Mouse (Mus musculus) kidney, adult 2 months (tissue): ENCODE measurements around the gene Pde6c. TPM values are rescaled to one million over a fixed set of nuclear protein-coding genes. Genes with fewer than 3 reads are reported as not detected.

Experiments
- DNase-seq: peaks from one replicate; pipeline ENCODE4 v3.0.0; 2021
- H3K27ac ChIP-seq: fragments of 200-500 bp; 2 replicates; pipeline ENCODE4 v1.5.1; 2012; ENCODE audit warnings: low read depth, low read length, control low read depth, inconsistent platforms; ENCODE audit not compliant: insufficient read depth
- H3K27me3 ChIP-seq: fragments of 200-500 bp; replicated peaks from 2 replicates; pipeline ENCODE4 v1.6.1; 2012; ENCODE audit warnings: mild to moderate bottlenecking, moderate library complexity, low read length, inconsistent platforms; ENCODE audit not compliant: control insufficient read depth, insufficient read depth
- H3K36me3 ChIP-seq: fragments of 200-500 bp; 2 replicates; pipeline ENCODE4 v1.6.1; 2012; ENCODE audit warnings: mild to moderate bottlenecking, moderate library complexity, low read length, inconsistent platforms; ENCODE audit not compliant: control insufficient read depth, insufficient read depth
- H3K4me1 ChIP-seq: fragments of 200-500 bp; 2 replicates; pipeline ENCODE4 v1.6.1; 2011; ENCODE audit warnings: low read length; ENCODE audit not compliant: control insufficient read depth, insufficient read depth
- H3K4me3 ChIP-seq: fragments of 200-500 bp; 2 replicates; pipeline ENCODE4 v1.5.1; 2011; ENCODE audit warnings: mild to moderate bottlenecking, low read depth, low read length, control low read depth; ENCODE audit not compliant: insufficient read depth
- CTCF ChIP-seq: fragments of 200-500 bp; conservative IDR thresholded peaks from 2 replicates; pipeline ENCODE4 v1.5.1; 2011; ENCODE audit warnings: low read depth, mild to moderate bottlenecking, control low read depth, low read length, moderate library complexity, mixed read lengths; ENCODE audit not compliant: insufficient read depth, insufficient read length
- POLR2A ChIP-seq: fragments of 200-500 bp; IDR thresholded peaks from one replicate; pipeline ENCODE4 v1.6.1; 2011; ENCODE audit warnings: low read depth, low read length, control low read depth
- WGBS: fragments of 180-500 bp; shearing (Covaris S2); methylation state at CpG from one replicate; pipeline ENCODE4 v1.1.7; 2018; 5-methylcytosine and 5-hydroxymethylcytosine counted together
- polyA plus RNA-seq: library from polyadenylated mRNA; depleted of rRNA; stranded (reverse); fragments of >200 nt; gene quantifications from 2 replicates; pipeline ENCODE4 v1.2.3, GENCODE M21; 2012

Pde6c gene
- polyA plus RNA-seq, 1 experiment: not detected

DNA sequence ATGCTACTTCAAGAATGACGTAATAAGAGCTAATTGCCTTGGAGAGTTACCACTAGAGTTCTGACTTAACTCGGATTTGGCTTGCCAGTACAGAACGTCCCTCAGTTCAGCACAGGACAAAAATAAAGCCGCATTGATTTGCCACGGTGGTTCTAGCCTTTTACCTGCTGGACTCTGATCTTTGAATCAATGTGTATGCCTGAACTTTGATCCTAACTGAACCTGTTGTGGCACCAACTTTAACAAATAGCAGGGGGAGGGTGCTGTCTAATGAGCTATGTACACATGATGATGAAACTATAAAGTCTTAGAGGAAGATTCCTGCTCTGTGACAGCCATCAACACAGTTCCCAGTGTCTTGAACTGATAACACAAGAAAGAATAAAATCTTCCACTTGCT is 58.9 kb downstream of the Pde6c start:
- no peaks in the 10 kb centered on the region for H3K27me3 ChIP-seq
- peaks cover 4% of the 10 kb centered on the region; the same call in 1 of the 2 replicates for H3K4me1 ChIP-seq
- H3K4me3 ChIP-seq: no peak overlapping the region
- no peaks in the 10 kb centered on the region; the same call in 1 of the 2 replicates for H3K36me3 ChIP-seq
- no peak overlapping the region for H3K27ac ChIP-seq
- 63% methylated on average over 5 of the region's 5 CpGs for WGBS
- TF ChIP-seq CTCF (no peak), POLR2A (no peak)
- DNase-seq: peak; percentile 19

DNA sequence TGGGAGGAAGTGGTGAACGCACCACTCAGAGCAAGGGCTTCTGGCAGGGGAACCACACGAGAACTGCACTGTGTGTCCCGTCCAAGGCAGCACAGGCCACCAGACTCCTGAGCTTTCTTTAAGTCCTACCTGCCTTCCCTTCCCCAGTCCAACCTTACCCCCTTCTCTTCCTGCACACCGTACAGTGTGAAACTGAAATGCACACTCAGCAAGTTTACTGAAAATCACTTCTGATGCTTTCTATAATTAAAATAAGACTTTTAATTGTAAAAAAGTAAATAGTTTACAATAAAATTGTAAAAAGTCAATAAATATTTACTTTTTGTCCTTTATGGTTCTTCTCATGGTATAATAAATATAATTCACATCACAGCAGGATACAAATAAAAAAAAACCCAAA is 62.7 kb downstream of the Pde6c start:
- H3K27me3 ChIP-seq: no peaks in the 10 kb centered on the region
- no peak overlapping the region for H3K27ac ChIP-seq
- peaks cover 2% of the 10 kb centered on the region; the same call in 1 of the 2 replicates for H3K36me3 ChIP-seq
- TF ChIP-seq CTCF: no peak
- TF ChIP-seq POLR2A: no peak
- no peak for DNase-seq
- 97% methylated on average over 4 of the region's 4 CpGs for WGBS
- peaks cover 4% of the 10 kb centered on the region; the same call in 1 of the 2 replicates for H3K4me1 ChIP-seq
- H3K4me3 ChIP-seq: no peak overlapping the region

DNA sequence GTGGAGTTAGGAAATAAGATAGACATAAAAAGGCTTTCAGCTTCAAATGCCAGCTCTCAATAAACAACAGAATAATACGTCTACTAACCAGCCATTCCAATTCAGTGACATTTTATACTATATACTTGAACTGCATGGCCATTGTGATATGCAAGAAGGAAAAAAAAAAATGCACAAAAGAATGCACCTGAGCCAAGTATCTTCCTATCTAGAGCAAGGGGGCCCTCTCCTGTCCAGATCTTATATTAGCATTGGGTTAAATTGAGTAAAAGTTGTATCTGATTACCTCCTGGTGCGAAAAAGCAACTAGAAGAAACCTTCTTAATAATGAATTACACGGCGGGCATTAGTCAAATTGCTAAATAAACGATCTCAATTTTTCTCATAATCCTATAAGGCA is 66.2 kb downstream of the Pde6c start:
- H3K27me3 ChIP-seq: no peaks in the 10 kb centered on the region
- no peak overlapping the region for H3K4me3 ChIP-seq
- no peaks in the 10 kb centered on the region for H3K4me1 ChIP-seq
- H3K27ac ChIP-seq: no peak overlapping the region
- WGBS: 88% methylated on average over 5 of the region's 5 CpGs
- no peak for DNase-seq
- H3K36me3 ChIP-seq: peaks cover 4% of the 10 kb centered on the region
- TF ChIP-seq POLR2A (no peak), CTCF (no peak)

GRCm38 (mm10) chr19:38206669-38207068 is 74.1 kb downstream of the Pde6c start:
- WGBS: 78% methylated on average over 9 of the region's 9 CpGs
- H3K36me3 ChIP-seq: peaks cover 3% of the 10 kb centered on the region
- H3K27me3 ChIP-seq: no peaks in the 10 kb centered on the region
- peak; percentile 43 for TF ChIP-seq CTCF
- no peak for TF ChIP-seq POLR2A
- no peak overlapping the region for H3K27ac ChIP-seq
- H3K4me1 ChIP-seq: no peaks in the 10 kb centered on the region
- no peak for DNase-seq
- no peak overlapping the region for H3K4me3 ChIP-seq

DNA sequence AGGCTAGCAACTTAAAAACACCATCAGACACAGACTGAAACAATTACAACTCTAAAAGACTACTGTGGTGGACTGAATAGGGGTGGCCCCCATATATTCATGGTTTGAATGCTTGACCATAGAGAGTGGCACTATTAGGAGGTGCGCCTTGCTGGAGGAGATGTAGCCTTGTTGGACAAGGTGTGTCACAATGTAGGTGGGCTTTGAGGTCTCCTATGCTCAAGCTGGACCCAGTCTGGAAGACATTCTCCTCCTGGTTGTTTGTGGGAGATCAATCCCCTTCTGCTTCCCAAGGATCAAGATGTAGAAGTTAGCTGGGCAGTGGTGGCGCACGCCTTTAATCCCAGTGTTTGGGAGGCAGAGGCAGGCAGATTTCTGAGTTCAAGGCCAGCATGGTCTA is 85.1 kb downstream of the Pde6c start:
- Histone ChIP-seq H3K36me3 (peaks cover 5% of the 10 kb centered on the region), H3K27ac (no peak overlapping the region), H3K4me3 (no peak overlapping the region), H3K27me3 (no peaks in the 10 kb centered on the region), H3K4me1 (no peaks in the 10 kb centered on the region)
- DNase-seq: no peak
- WGBS: 100% methylated on average over 3 of the region's 3 CpGs
- no peak for TF ChIP-seq CTCF
- TF ChIP-seq POLR2A: no peak

- TF ChIP-seq CTCF: no peak
- TF ChIP-seq POLR2A: no peak
- Histone ChIP-seq H3K27me3 (no peaks in the 10 kb centered on the region), H3K4me1 (peaks cover 4% of the 10 kb centered on the region; the same call in 1 of the 2 replicates), H3K4me3 (peak overlapping the region; percentile 98), H3K36me3 (no peaks in the 10 kb centered on the region), H3K27ac (peak overlapping the region; percentile 83)
- 7% methylated on average over 12 of the region's 12 CpGs for WGBS
- no peak for DNase-seq
Measured at GRCm38 (mm10) chr19:38223356-38223904, 90.8 kb downstream of the Pde6c start.

GRCm38 (mm10) chr19:38223905-38224684 is 91.5 kb downstream of the Pde6c start, which contains the start of gene Fra10ac1:
Gene Fra10ac1 (minus strand): TSS chr19:38224156.
- WGBS: 1% methylated on average over 49 of the region's 49 CpGs
- peak; percentile 93 for DNase-seq

More at GRCm38 (mm10) chr19:38223905-38224684, 91.5 kb downstream of the Pde6c start, which contains the start of gene Fra10ac1:
- Histone ChIP-seq H3K4me3 (peak within 1 kb of the TSS; percentile 98), H3K4me1 (peaks cover 4% of the 10 kb centered on the region; the same call in 1 of the 2 replicates), H3K27ac (peak within 1 kb of the TSS; percentile 83), H3K27me3 (no peaks in the 10 kb centered on the region), H3K36me3 (no peaks in the 10 kb centered on the region)
- peak; percentile 46 for TF ChIP-seq POLR2A
- peak; percentile 35 for TF ChIP-seq CTCF
